Mouse (Mus musculus) embryonic fibroblast, embryonic 13.5 days (primary cell): ENCODE results near the gene D8Ertd738e.

ENCODE experiments used
- CTCF ChIP-seq: IDR thresholded peaks from 2 replicates; pipeline ENCODE4 v1.5.1; 2011; ENCODE audit warnings: mild to moderate bottlenecking, control low read depth, low read length, moderate library complexity, borderline replicate concordance; ENCODE audit not compliant: insufficient read depth
- POLR2A ChIP-seq: IDR thresholded peaks from 2 replicates; pipeline ENCODE4 v1.6.1; 2011; ENCODE audit warnings: low read depth, mild to moderate bottlenecking, control low read depth, low read length, moderate library complexity

GRCm38 (mm10) chr8:84288892-84289291 is 39.4 kb upstream of the D8Ertd738e start:
- TF ChIP-seq POLR2A (no peak), CTCF (0 out of 2 replicates have a peak, but pooled peaks have one; percentile 11)
